Mouse (Mus musculus) thymus, adult 18-20 months (tissue): ENCODE measurements around the gene Alpk3.
A peak's percentile ranks its signal among the peaks of the same experiment; 100 is the strongest.
"Not testable (repeated sequence)": the region's sequence is repeated elsewhere in the genome, so short reads cannot be mapped to it uniquely, and the experiment has no call there.

Experiments
- DNase-seq, 2 experiments: peaks; one replicate each; pipeline ENCODE4 v3.0.0; 2022; ENCODE audit warnings: mixed read lengths in 2 of 2

Alpk3 gene

DNA sequence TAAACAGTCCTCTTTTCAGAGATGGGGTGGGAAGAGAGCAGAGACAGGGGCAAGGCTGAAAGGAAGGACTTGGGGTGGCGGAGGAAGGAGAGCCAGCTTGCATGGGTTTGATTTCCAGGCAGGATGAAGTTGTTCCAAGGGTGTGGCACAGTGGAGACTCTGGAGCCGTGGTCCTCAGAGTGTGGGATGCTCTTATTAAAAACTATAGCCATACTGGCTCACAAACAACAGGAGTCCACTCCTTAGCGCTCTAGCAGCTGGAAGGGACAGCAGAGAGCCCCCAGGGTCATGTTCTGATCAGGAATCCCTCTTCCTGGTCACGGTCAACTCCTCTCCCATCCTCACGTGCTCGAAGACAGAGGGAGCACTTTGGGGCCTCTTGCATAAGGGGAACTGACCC is 76.0 kb downstream of the Alpk3 start:
- DNase-seq, result no peak

DNA sequence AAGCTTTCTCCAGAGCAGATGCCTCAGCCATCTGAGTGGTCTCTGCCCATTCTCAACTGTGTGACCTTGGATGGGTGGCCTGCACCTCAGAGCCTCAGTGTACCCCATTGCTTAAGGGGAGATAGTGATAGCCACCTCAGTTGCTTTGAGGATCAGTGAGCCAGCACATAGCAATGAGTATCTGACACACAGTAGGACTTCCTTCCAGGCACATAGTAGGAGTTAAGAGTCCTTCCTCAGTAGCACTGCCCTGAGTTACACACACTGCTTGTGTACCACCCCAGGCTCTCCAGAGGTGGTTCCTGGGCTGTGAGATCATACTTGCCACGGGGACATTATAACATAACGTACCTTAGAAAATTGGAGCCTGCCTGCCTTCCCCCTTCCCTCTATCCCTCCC is 76.5 kb downstream of the Alpk3 start:
- no peak for DNase-seq

DNA sequence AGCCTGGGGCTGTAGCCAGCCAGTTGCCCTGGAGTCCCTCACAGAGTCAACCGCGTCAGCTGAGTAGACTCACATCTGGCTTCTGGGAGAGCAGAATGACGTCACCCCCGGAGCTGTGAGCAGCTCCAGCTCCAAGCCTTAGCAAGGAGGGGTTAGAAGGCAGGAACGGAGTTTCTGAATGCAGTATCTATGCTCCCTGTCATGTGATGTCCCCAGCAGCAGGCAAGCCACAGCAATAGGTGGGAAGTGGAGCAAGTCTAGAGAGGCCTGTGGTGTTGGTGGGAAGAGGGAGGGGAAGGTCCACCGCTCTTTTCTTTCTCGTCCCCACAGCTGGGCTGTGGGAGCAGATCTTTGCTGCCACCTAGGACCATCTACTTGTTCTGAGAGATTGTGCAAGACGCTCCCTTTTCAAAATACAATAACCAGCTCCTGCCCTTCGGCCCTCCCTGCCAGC is 77.2 kb downstream of the Alpk3 start:
- peak; percentile 21 to 27 for DNase-seq

DNA sequence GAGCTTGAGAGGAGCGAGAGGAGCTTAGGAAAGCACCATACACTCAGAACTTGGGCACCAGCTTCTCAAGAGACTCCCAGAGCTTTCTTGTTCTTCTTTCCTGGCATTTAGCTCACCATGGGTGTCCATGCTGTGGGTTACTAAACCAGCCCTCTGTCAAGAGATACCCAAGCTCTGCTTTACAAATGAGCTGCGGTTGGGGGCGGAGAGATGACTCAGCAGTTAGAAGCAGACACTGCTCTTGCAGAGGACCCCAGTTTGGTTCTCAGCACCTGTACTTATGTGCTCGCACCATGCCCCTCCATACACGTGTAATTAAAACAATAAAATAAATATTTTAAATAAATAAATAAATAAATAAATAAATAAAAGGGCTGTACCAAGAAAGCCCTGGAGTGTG is 79.9 kb downstream of the Alpk3 start:
- DNase-seq, result no peak

DNA sequence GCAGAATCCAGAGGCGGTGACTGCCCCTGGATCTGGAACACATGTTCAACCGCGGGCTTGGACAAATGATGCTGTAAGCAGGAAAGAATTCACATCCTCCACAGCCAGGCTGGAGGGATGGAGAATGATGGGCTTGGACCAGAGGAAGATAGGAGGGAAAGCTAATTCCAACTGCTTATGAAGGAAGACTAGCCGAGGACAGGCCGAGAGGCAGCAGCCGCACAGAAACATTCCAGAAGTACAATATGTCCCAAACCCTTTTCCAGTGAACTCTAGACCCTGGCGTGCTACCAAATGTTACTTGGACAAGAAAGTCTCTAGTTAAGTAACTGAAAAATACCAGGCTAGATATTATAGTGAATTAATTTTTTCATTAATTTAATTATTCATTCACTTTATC is 81.7 kb downstream of the Alpk3 start:
- no peak for DNase-seq

DNA sequence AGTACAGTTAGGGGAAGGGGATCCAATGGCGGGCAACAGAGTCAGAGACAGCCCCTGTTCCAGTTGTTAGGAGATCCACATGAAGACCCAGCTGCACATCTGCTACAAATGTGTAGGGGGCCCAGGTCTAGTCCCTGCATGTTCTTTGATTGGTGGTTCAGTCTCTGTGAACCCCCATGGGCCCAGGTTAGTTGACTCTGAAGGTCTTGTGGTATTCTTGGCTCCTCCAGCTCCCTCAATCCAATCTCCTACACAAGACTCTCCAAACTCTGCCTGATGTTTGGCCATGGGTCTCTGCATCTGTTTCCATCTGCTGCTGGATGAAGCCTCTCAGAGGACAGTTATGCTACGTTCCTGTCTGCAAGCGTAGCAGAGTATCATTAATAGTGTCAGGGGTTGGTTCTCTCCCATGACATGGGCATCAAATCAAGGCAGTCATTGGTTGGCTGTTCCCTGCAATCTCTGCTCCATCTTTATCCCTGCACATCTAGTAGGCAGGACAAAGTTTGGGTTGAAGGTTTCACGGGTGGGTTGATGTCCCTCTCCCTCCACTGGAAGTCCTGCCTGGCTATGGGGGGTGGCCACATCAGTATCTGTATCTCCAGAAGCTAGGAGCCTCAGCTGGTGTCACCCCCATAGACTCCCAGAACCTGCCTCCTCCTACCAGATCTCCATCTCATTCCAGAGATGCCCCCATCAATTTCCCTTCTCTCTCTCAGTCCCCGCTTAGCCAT is 82.4 kb downstream of the Alpk3 start:
- DNase-seq, result no peak

DNA sequence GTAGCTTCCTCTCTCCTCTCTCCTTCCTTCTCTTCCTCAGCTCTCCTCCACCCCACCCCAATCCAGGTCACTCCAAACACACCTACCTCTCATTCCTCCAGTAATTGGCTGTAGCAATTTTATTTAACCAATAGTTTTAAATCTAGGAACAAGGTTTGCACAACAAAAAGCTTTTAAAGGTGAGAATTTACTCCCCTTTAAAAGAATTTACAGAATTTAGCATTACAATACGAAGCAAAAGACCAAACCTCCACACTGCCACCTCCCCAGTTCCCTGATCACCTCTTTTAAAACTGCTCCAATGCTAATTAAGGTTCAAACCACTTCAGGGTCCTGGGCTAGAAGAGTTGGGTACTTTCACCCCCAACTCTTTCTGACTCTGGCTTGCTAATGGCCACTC is 84.1 kb downstream of the Alpk3 start:
- no peak for DNase-seq

DNA sequence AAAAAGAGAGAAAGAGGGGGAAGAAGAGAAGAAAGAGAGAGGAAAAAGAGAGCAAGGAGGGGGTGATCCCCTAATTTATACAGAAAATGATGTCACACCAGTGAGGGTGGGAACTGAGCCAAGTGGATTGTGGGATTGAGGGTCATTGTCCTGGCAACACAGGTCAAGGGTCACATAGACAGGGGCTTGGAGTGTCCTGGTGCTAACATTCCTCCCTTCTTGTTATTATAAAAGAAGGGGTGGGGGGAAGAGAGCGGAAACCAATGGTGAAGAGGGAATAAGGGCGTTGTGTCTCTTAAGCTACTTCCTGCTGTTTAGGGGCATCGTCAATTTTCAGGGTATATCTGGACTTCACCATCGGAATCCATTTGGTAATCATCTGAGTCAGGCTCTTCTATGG is 85.7 kb downstream of the Alpk3 start:
- not testable (repeated sequence) for DNase-seq

DNA sequence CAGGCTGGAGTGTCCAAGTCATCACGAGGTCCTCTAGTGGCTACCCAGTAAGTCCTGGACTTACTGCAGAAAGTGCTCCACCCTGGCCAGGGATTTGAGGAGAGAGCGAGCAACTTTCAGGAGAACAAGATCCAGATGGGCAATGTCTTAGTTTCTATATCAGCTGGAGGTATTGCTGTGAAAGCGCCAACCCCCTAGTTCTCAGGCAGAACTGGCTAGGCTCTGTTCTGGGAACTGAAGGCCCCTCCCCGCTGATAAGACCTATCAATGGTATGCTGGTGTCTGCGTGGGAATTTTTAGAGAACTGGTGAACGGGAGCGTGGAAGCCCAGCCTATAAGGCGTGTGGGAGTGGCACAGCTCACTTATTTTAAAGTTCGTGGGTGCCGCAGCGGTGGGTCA is 92.4 kb downstream of the Alpk3 start:
- no peak for DNase-seq

DNA sequence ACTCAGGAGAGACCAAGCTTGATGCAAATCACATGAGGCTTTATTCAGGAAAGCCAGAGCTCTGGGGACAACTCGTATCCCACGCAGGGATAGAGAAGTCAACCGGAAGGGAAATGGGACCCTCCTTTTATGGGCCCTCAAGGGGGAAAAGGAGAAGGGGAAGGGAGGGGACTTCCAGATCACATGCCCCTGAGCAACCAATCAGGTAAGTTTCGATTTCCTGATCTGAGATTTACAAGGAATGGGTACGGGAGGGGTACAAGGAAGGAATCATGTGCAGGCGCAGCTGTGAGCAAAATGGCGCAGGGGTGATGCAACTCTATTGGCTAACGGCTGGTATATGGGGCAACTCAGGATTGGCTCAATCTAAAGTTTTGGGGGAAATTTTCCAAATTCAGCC is 93.8 kb downstream of the Alpk3 start:
- no peak for DNase-seq

DNA sequence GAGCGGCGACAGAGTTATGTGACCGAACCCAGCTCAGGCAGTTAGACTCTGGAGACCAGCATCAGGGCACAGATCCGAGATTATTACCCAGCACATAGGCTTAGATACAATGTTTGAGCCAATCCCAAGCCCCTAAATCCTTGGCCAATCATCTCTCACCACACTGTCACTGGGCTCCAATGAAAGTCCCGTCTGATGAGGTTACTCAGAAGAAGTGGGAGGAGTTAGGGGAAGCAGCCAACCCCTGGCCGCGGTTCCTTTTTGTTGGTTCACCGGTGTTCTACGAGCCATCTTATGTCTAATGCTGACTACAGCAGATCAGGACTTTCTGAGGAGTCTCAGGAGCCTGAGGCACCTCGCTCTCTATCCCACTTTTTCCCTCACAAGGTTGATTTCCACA is 94.9 kb downstream of the Alpk3 start:
- DNase-seq, result no peak

DNA sequence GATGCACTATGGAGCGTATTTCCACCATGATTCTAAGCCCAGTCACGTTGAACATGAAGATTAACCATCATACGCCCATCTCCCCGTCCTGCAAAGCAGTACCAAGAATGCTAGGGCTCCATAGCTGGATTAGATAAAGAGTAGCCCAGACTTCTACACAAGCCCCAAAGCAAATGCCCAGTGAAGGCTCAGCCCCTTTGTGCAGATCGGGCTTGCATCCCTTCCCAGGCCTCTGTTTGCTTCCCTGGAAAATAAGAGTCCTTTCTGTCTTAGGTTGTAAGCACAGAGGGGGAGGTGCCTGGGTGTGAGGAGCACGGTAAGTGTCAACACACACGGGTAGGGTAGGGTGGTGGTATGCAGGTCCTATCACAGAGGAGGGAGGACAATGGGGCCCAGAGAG is 95.4 kb downstream of the Alpk3 start:
- DNase-seq, result no peak

DNA sequence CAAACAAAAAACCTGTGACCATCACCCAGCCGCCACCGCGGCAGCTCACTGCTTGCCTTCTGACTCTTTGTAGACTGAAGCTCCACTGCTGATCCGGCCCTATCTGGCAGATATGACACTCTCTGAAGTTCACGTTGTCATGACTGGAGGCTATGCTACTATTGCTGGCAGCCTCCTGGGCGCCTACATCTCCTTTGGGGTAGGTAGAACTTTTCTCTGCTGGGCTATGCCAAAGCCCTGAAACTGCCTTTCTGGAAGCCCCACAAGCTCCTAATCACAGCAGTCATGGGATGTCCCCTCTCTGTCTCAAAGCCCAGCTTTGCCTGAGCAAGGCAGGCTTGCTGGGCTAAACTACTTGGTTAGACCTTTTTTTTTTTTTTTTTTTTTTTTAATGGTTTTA is 95.9 kb downstream of the Alpk3 start:
- no peak for DNase-seq

DNA sequence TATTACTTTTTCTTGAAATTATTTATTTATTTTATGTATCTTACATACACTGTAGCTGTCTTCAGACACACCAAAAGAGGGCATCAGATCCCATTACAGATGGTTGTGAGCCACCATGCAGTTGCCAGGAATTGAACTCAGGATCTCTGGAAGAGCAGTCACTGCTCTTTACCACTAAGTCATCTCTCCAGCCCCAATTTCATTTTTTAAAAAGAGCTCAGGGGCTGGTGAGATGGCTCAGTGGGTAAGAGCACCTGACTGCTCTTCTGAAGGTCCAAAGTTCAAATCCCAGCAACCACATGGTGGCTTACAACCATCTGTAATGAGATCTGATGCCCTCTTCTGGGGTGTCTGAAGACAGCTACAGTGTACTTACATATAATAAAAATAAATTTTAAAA is 96.8 kb downstream of the Alpk3 start:
- not testable (repeated sequence) for DNase-seq

DNA sequence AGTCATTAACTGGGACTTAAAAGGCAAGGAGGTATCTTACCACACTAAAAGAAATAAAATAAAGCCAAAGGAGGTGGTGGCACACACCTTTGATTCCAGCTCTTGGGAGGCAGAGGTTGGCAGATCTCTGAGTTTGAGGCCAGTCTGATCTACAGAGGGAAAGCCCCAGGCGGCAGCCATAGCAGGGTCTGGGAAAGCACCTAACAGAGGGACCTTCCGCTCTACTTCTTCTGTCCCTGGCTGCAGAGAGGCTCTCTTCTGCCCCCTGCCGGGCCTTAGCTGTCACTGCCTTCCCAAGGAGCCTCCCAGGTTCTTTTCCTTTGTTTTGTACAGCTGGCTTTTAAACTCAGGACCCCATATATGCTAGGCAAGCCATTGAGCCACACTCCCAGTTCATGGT is 97.6 kb downstream of the Alpk3 start:
- DNase-seq, result peak in 1 of 2 experiments; percentile 31
